Mouse (Mus musculus) neural tube, embryonic 14.5 days (tissue): ENCODE measurements around the gene Fopnl. TPM values are rescaled to one million over a fixed set of nuclear protein-coding genes. Genes with fewer than 3 reads are reported as not detected.

Experiments
- ATAC-seq: fragments of 200-750 bp; cut with Nextera tagmentation; 2 replicates; pipeline ENCODE4 v1.8.0; 2017; ENCODE audit warnings: low read depth, mild to moderate bottlenecking, moderate TSS enrichment, moderate library complexity
- H3K27ac ChIP-seq: fragments of 300-500 bp; sonication (generic); 2 replicates; pipeline ENCODE4 v1.5.1; 2014; ENCODE audit warnings: low read depth, mild to moderate bottlenecking, control low read depth, low read length, moderate library complexity, mixed read lengths
- H3K27me3 ChIP-seq: fragments of 300-500 bp; sonication (generic); 2 replicates; pipeline ENCODE4 v1.6.1; 2014; ENCODE audit warnings: low read length; ENCODE audit not compliant: control insufficient read depth, insufficient read depth
- H3K36me3 ChIP-seq: fragments of 300-500 bp; sonication (generic); 2 replicates; pipeline ENCODE4 v1.6.1; 2014; ENCODE audit warnings: low read length, mixed read lengths; ENCODE audit not compliant: control insufficient read depth, insufficient read depth
- H3K4me1 ChIP-seq: fragments of 300-500 bp; sonication (generic); 2 replicates; pipeline ENCODE4 v1.6.1; 2014; ENCODE audit warnings: low read length; ENCODE audit not compliant: control insufficient read depth, insufficient read depth
- H3K4me2 ChIP-seq: fragments of 300-500 bp; sonication (generic); 2 replicates; pipeline ENCODE4 v1.6.1; 2014; ENCODE audit warnings: mild to moderate bottlenecking, low read depth, low read length, control low read depth
- H3K4me3 ChIP-seq: fragments of 300-500 bp; sonication (generic); 2 replicates; pipeline ENCODE4 v1.5.1; 2014; ENCODE audit warnings: low read depth, low read length, control low read depth, mixed read lengths
- H3K9ac ChIP-seq: fragments of 300-500 bp; sonication (generic); replicated peaks from 2 replicates; pipeline ENCODE4 v1.6.1; 2014; ENCODE audit warnings: low read depth, mild to moderate bottlenecking, control low read depth, low read length, mixed read lengths
- H3K9me3 ChIP-seq: fragments of 300-500 bp; sonication (generic); 2 replicates; pipeline ENCODE4 v1.6.1; 2016; ENCODE audit warnings: low read length; ENCODE audit not compliant: control insufficient read depth
- WGBS: fragments of 180-500 bp; shearing (Covaris S2); extraction: QIAGEN DNeasy Blood & Tissue Kit; methylation state at CpG from one replicate; pipeline ENCODE4 v1.1.7; 2014; 5-methylcytosine and 5-hydroxymethylcytosine counted together
- polyA plus RNA-seq: library from polyadenylated mRNA; unstranded; fragments of >200 nt; fragmentation: Nextera tagmentation; extraction: Ambion mirVana; gene quantifications from 2 replicates; pipeline ENCODE4 v1.2.1, GENCODE M21; 2014

The Fopnl gene
- polyA plus RNA-seq, 1 experiment from 2014 or later = 230 TPM

- H3K4me3 ChIP-seq = no peak overlapping the region
- no peaks in the 10 kb centered on the region for H3K9me3 ChIP-seq
- peaks cover 4% of the 10 kb centered on the region; the same call in 1 of the 2 replicates for H3K4me1 ChIP-seq
- H3K4me2 ChIP-seq = no peak overlapping the region
- ATAC-seq = no peak
- H3K27ac ChIP-seq = no peak overlapping the region
- no peaks in the 10 kb centered on the region for H3K36me3 ChIP-seq
- no peak overlapping the region for H3K9ac ChIP-seq
- WGBS = 71% methylated on average over 1 of the region's 1 CpGs
- H3K27me3 ChIP-seq = no peaks in the 10 kb centered on the region
Measured at GRCm38 (mm10) chr16:14358531-14358930, 41.3 kb upstream of the Fopnl start.

GRCm38 (mm10) chr16:14357859-14358258 lies 40.7 kb upstream of the Fopnl start:
- Histone ChIP-seq H3K27ac (no peak overlapping the region), H3K27me3 (no peaks in the 10 kb centered on the region), H3K9me3 (no peaks in the 10 kb centered on the region), H3K4me2 (no peak overlapping the region), H3K4me1 (peaks cover 4% of the 10 kb centered on the region; the same call in 1 of the 2 replicates), H3K36me3 (no peaks in the 10 kb centered on the region), H3K4me3 (no peak overlapping the region), H3K9ac (no peak overlapping the region)
- no peak for ATAC-seq
- 91% methylated on average over 2 of the region's 2 CpGs for WGBS

GRCm38 (mm10) chr16:14352663-14353062 lies 35.5 kb upstream of the Fopnl start:
- Histone ChIP-seq H3K4me1 (no peaks in the 10 kb centered on the region), H3K27ac (no peak overlapping the region), H3K9ac (no peak overlapping the region), H3K4me2 (no peak overlapping the region), H3K36me3 (no peaks in the 10 kb centered on the region), H3K4me3 (no peak overlapping the region), H3K9me3 (no peaks in the 10 kb centered on the region), H3K27me3 (no peaks in the 10 kb centered on the region)
- no peak for ATAC-seq
- WGBS = 86% methylated on average over 5 of the region's 5 CpGs

GRCm38 (mm10) chr16:14352234-14352633 lies 35.0 kb upstream of the Fopnl start:
- H3K4me1 ChIP-seq = no peaks in the 10 kb centered on the region
- H3K27ac ChIP-seq = no peak overlapping the region
- no peak overlapping the region for H3K9ac ChIP-seq
- no peaks in the 10 kb centered on the region for H3K27me3 ChIP-seq
- no peaks in the 10 kb centered on the region for H3K9me3 ChIP-seq
- 87% methylated on average over 3 of the region's 3 CpGs for WGBS
- H3K4me2 ChIP-seq = no peak overlapping the region
- H3K36me3 ChIP-seq = no peaks in the 10 kb centered on the region
- H3K4me3 ChIP-seq = no peak overlapping the region
- ATAC-seq = no peak

- H3K27me3 ChIP-seq = no peaks in the 10 kb centered on the region
- H3K9ac ChIP-seq = no peak overlapping the region
- no peaks in the 10 kb centered on the region for H3K36me3 ChIP-seq
- no peaks in the 10 kb centered on the region for H3K4me1 ChIP-seq
- ATAC-seq = no peak
- H3K4me2 ChIP-seq = no peak overlapping the region
- no peak overlapping the region for H3K27ac ChIP-seq
- H3K9me3 ChIP-seq = no peaks in the 10 kb centered on the region
- no peak overlapping the region for H3K4me3 ChIP-seq
Measured at GRCm38 (mm10) chr16:14351571-14351970, 34.4 kb upstream of the Fopnl start.

- ATAC-seq = no peak
- H3K27me3 ChIP-seq = no peaks in the 10 kb centered on the region
- WGBS = 72% methylated on average over 3 of the region's 3 CpGs
Measured at GRCm38 (mm10) chr16:14344967-14345366, 27.8 kb upstream of the Fopnl start.

DNA sequence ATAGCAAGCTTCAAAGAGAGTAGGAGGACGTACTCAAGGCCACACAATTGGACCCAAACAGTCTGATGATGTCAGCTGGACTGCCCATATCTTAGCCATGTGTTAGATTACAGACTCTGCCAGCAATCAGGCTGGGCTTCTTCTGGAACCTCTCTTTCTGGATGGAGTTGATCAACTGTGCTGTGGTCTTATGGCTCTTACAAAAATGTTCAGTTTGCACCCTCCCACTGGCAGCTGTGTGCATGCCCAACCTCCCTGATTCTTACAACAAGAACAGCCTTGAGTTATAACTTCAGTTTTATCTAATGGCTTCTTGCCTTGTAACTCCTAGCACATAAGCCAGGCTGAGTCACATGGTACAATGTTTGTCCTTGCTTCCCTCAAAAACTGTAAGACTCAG lies 11.0 kb upstream of the Fopnl start:
- Histone ChIP-seq H3K9me3 (no peaks in the 10 kb centered on the region), H3K27ac (no peak overlapping the region), H3K4me3 (no peak overlapping the region), H3K4me1 (no peaks in the 10 kb centered on the region), H3K4me2 (no peak overlapping the region), H3K27me3 (no peaks in the 10 kb centered on the region), H3K9ac (no peak overlapping the region), H3K36me3 (no peaks in the 10 kb centered on the region)
- 71% methylated on average over 1 of the region's 1 CpGs for WGBS
- no peak for ATAC-seq

More at GRCm38 (mm10) chr16:14344967-14345366, 27.8 kb upstream of the Fopnl start:
- H3K4me3 ChIP-seq = no peak overlapping the region
- H3K9ac ChIP-seq = no peak overlapping the region
- H3K4me2 ChIP-seq = no peak overlapping the region
- H3K36me3 ChIP-seq = no peaks in the 10 kb centered on the region
- no peaks in the 10 kb centered on the region for H3K9me3 ChIP-seq
- no peaks in the 10 kb centered on the region for H3K4me1 ChIP-seq
- H3K27ac ChIP-seq = no peak overlapping the region

DNA sequence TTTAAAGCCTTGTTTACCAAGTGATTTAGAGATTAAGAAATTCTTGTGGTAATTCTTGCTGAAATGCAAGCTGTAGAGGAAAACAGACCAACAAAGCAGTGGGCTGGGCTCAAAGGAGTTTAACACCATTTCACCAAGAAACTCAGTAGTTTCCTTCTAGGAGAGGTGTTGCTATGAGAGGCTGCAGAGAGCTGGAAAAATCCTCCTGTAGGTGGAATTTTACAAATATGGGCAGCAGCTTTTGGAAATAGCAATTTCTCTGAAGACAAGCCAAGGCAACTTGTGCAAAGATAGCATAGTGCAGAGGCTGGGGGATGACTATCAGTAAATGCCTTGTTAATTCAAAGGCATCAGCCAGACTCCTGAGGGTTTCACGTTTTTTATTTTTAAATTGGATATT lies 3.3 kb upstream of the Fopnl start:
- no peak overlapping the region for H3K4me2 ChIP-seq
- H3K36me3 ChIP-seq = no peaks in the 10 kb centered on the region
- ATAC-seq = no peak
- H3K9ac ChIP-seq = no peak overlapping the region
- no peak overlapping the region for H3K27ac ChIP-seq
- H3K4me1 ChIP-seq = peaks cover 12% of the 10 kb centered on the region
- no peak overlapping the region for H3K4me3 ChIP-seq
- WGBS = 48% methylated on average over 1 of the region's 1 CpGs
- H3K9me3 ChIP-seq = no peaks in the 10 kb centered on the region
- H3K27me3 ChIP-seq = no peaks in the 10 kb centered on the region

DNA sequence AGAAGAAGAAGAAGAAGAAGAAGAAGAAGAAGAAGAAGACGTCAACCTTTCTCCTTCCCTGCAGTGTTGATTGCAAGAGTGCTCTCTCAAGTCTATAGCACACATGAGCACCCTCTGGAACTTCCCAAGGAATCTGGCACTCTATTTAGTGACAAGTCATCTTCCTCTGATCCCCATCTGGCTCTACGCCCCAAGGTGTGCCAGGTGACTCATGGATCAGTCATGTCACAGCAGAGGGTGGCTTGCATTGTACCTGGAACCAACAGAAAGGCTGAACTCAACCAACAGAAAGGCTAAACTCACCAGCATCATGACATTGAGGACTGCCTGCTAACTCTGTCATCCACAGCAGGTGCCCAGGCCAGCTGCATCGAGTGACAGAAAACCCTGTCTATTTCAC lies 2.5 kb upstream of the Fopnl start:
- no peak overlapping the region for H3K4me2 ChIP-seq
- no peaks in the 10 kb centered on the region for H3K36me3 ChIP-seq
- no peak overlapping the region for H3K27ac ChIP-seq
- no peaks in the 10 kb centered on the region for H3K27me3 ChIP-seq
- no peak overlapping the region for H3K4me3 ChIP-seq
- peaks cover 13% of the 10 kb centered on the region for H3K4me1 ChIP-seq
- no peak for ATAC-seq
- 89% methylated on average over 3 of the region's 3 CpGs for WGBS
- H3K9ac ChIP-seq = no peak overlapping the region
- no peaks in the 10 kb centered on the region for H3K9me3 ChIP-seq

DNA sequence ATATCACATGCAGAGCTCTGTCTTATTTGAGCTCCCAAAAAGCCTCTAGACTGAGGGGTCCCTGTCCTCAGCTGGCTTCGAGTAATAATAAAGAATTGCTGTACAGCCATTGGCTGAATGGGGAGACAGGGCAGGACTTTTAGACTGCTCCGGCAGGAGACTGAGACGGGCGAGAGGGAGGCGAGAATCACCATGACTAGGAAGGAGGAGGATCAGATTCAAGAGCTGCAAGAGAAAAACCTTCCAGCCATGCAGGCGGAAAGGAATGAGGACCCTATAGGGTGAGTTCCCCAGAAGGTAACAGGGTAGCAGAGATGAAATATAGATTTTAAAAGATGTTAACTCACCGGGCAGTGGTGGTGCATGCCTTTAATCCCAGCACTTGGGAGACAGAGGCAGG lies 4.3 kb downstream of the Fopnl start:
- Histone ChIP-seq H3K9me3 (no peaks in the 10 kb centered on the region), H3K4me3 (no peak overlapping the region), H3K36me3 (peaks cover 16% of the 10 kb centered on the region; the same call in 1 of the 2 replicates), H3K9ac (no peak overlapping the region), H3K4me2 (no peak overlapping the region), H3K27ac (no peak overlapping the region), H3K27me3 (no peaks in the 10 kb centered on the region), H3K4me1 (peaks cover 13% of the 10 kb centered on the region)
- ATAC-seq = no peak
- 92% methylated on average over 7 of the region's 7 CpGs for WGBS
